Mouse (Mus musculus) liver, embryonic 16.5 days (tissue): ENCODE data around the gene Ttc33. TPM values are rescaled to one million over a fixed set of nuclear protein-coding genes. Genes with fewer than 3 reads are reported as not detected.

Experiments used
- ATAC-seq: fragments of 200-750 bp; cut with Nextera tagmentation; 2 replicates; pipeline ENCODE4 v1.8.0; 2017; ENCODE audit warnings: low read depth, mild to moderate bottlenecking, moderate number of reproducible peaks, moderate library complexity
- H3K27ac ChIP-seq: fragments of 300-500 bp; sonication (generic); 2 replicates; pipeline ENCODE4 v1.5.1; 2014; ENCODE audit warnings: mild to moderate bottlenecking, low read length
- H3K27me3 ChIP-seq: fragments of 300-500 bp; sonication (generic); 2 replicates; pipeline ENCODE4 v1.6.1; 2014; ENCODE audit warnings: low read depth, low read length, mixed read lengths; ENCODE audit not compliant: control insufficient read depth, insufficient read depth
- H3K36me3 ChIP-seq: fragments of 300-500 bp; sonication (generic); 2 replicates; pipeline ENCODE4 v1.6.1; 2014; ENCODE audit warnings: mild to moderate bottlenecking; ENCODE audit not compliant: control insufficient read depth, insufficient read depth
- H3K4me1 ChIP-seq: fragments of 300-500 bp; sonication (generic); 2 replicates; pipeline ENCODE4 v1.6.1; 2014; ENCODE audit warnings: low read depth, low read length, mixed read lengths; ENCODE audit not compliant: control insufficient read depth
- H3K4me2 ChIP-seq: fragments of 300-500 bp; sonication (generic); 2 replicates; pipeline ENCODE4 v1.6.1; 2014; ENCODE audit warnings: low read depth, low read length, mixed read lengths
- H3K4me3 ChIP-seq: fragments of 300-500 bp; sonication (generic); 2 replicates; pipeline ENCODE4 v1.5.1; 2014; ENCODE audit warnings: low read depth, mild to moderate bottlenecking, low read length
- H3K9ac ChIP-seq: fragments of 300-500 bp; sonication (generic); 2 replicates; pipeline ENCODE4 v1.6.1; 2014; ENCODE audit warnings: low read depth, low read length
- H3K9me3 ChIP-seq: fragments of 300-500 bp; sonication (generic); replicated peaks from 2 replicates; pipeline ENCODE4 v1.6.1; 2016; ENCODE audit warnings: low read length; ENCODE audit not compliant: control insufficient read depth
- WGBS: fragments of 180-500 bp; shearing (Covaris S2); extraction: QIAGEN DNeasy Blood & Tissue Kit; methylation state at CpG from one replicate; pipeline ENCODE4 v1.1.7; 2014; ENCODE audit not compliant: insufficient replicate concordance; 5-methylcytosine and 5-hydroxymethylcytosine counted together
- polyA plus RNA-seq: library from polyadenylated mRNA; unstranded; fragments of >200 nt; fragmentation: Nextera tagmentation; extraction: Ambion mirVana; gene quantifications from 2 replicates; pipeline ENCODE4 v1.2.1, GENCODE M21; 2015

The Ttc33 gene
- polyA plus RNA-seq, 1 experiment from 2014 or later: 14.1 TPM

GRCm38 (mm10) chr15:5242241-5243035 is 57.1 kb downstream of the Ttc33 start:
- Histone ChIP-seq H3K9ac (peak overlapping the region; percentile 82), H3K27ac (peak overlapping the region; percentile 33), H3K4me2 (peak overlapping the region; percentile 100), H3K4me3 (peak overlapping the region; percentile 78), H3K36me3 (no peaks in the 10 kb centered on the region), H3K27me3 (peaks cover 27% of the 10 kb centered on the region), H3K4me1 (peaks cover 52% of the 10 kb centered on the region), H3K9me3 (no peaks in the 10 kb centered on the region)
- peak; percentile 14 for ATAC-seq
- WGBS: 2% methylated on average over 61 of the region's 61 CpGs

DNA sequence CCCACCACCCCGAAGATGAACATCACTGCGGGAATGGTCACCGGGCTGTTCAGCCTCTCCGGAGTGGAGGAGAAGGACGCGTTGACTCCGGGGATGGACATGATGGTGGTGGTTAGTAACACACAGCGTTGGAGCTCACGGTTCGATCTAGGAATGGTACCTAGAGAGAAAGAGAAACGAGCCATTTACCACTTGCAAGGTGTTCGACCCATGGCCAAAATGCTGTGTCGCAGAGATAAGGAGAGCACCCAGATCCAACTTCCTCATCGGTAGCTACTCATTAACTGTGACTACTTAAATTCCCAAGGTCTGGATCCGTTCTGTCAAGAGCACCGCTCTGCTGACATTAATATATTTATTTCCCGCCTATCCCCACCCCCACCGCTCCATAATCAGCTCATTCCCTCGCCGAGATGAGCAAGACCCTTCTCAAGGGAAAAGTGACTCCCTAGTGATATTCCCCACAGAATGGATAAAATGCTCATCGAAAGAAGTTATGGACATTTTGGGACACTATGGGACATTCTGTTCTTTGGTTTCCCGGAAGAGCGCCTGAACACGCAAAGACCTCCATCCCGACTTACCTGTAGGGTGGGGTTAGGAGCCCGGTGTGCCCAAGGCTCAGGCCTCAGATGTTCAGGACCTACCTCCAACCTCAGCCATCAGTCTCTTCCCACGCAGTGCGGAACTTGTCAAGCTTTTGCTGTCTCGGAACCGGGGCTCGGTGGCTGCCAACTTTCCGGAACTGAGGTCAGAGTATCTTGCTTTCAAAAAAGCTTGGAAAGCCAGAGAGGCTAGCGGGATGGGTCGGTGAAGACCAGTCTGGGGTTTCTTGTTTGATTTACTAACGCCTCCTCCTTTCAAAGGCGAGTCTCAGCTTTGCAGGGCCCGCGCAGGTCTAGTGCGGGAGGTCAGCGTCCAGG is 58.0 kb downstream of the Ttc33 start:
- Histone ChIP-seq H3K9ac (peak overlapping the region; percentile 82), H3K36me3 (no peaks in the 10 kb centered on the region), H3K4me2 (peak overlapping the region; percentile 100), H3K27me3 (peaks cover 27% of the 10 kb centered on the region), H3K4me3 (peak overlapping the region; percentile 78), H3K9me3 (no peaks in the 10 kb centered on the region), H3K27ac (no peak overlapping the region; the same call in 1 of the 2 replicates), H3K4me1 (peaks cover 47% of the 10 kb centered on the region)
- no peak for ATAC-seq
- 3% methylated on average over 40 of the region's 40 CpGs for WGBS

DNA sequence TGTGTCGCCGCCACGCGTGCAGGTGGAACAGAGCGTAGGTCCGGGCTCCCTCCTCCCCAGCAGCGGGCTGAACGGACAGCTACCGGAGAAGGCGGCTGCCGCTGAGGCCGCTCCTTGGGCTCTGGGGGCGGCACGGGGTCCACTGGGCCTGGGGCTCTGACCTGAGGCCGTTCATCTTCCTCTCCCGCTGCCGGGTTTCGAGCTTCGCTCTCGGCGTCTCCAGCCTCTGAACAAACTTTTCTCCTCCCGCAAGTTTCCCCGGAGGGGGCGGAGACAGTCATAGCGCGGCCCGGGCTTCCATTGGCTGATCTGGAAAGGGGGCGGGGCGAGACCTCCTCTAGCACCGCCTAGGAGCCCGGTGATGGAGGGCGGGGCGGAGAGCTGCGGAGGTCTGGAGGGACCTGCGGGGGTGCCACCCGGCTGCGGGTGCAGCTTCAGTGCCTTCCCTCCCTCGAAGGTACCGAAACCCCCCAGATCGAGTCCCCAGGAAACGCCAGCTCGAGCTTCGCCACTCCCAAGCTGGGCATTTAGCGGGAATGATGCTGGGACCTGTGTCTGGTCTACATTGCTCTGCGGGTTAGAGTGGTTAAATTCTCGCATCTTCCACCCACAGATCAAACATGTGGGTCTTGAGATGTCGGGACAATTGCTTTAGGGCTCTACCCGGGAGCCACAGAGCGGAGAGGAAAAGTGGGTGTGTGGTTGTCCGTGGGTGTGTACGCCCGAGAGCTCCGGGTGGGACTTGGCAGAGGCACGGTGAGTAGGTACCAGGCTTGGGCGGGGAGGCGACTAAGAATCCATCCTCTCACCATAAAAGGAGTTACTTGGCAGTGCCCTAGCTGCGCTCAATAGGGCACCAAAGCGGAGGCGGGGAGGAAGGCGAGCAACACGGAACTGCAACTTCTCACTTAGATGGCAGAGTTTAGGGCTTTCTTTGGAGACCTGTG is 58.9 kb downstream of the Ttc33 start, which contains the start of gene Ptger4:
Gene Ptger4 (minus strand): TSS at position 229 of the 947 bp plus-strand sequence.
- ATAC-seq: peak; percentile 96
- Histone ChIP-seq H3K4me2 (peak within 1 kb of the TSS; percentile 100), H3K36me3 (no peaks in the 10 kb centered on the region), H3K9ac (peak within 1 kb of the TSS; percentile 82), H3K27me3 (peaks cover 27% of the 10 kb centered on the region), H3K4me3 (peak within 1 kb of the TSS; percentile 78), H3K9me3 (no peaks in the 10 kb centered on the region), H3K4me1 (peaks cover 46% of the 10 kb centered on the region), H3K27ac (no peak within 1 kb of the TSS; the same call in 1 of the 2 replicates)
- WGBS: 1% methylated on average over 60 of the region's 61 CpGs

DNA sequence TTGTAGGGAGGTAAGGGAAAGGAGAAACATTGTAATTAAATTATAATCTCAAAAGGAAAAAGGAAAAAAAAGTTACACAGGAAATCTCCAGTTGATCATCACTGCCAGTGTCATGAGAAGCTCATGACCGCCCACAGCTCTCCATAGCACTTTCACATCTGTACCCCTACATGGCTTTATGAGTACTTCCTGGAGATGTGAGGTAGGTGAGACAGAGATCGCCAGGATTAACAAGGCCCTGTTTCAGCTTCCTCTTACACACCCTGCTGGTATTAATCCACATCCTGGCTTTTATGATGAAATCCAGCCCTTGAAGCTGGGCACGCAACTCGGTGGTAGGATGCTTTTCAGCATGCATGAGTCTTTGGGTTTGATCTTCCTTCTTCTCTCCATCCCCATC is 64.9 kb downstream of the Ttc33 start:
- Histone ChIP-seq H3K27ac (no peak overlapping the region), H3K9me3 (no peaks in the 10 kb centered on the region), H3K4me1 (no peaks in the 10 kb centered on the region), H3K9ac (no peak overlapping the region), H3K4me3 (no peak overlapping the region), H3K36me3 (no peaks in the 10 kb centered on the region), H3K4me2 (no peak overlapping the region), H3K27me3 (peaks cover under 1% of the 10 kb centered on the region; the same call in 1 of the 2 replicates)
- 60% methylated on average over 4 of the region's 4 CpGs for WGBS
- no peak for ATAC-seq

DNA sequence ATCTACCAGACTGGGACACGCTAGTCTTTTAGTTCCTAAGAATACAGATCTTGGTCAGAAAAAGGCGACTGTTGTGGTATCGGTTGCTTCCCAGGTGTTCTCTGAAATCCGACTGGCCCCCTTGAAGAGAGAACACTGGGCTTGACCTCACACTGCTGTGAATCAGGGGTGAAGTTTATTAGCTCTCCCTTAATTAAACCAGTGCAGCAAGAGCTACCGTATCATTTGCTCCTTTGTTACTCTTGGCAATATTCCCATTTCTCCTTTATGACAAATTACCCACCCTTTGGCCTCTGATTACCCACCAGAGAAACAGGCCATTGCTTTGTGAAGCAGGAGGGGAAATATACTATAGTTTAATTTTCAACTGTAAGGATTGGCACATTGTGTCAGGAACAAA is 74.9 kb downstream of the Ttc33 start:
- 77% methylated on average over 5 of the region's 5 CpGs for WGBS
- H3K9ac ChIP-seq: no peak overlapping the region
- no peak overlapping the region for H3K27ac ChIP-seq

GRCm38 (mm10) chr15:5261004-5261403 is 75.7 kb downstream of the Ttc33 start:
- 21% methylated on average over 3 of the region's 3 CpGs for WGBS

More for the DNA sequence above, 74.9 kb downstream of the Ttc33 start:
- Histone ChIP-seq H3K4me1 (no peaks in the 10 kb centered on the region; the same call in 1 of the 2 replicates), H3K36me3 (no peaks in the 10 kb centered on the region), H3K27me3 (no peaks in the 10 kb centered on the region), H3K9me3 (no peaks in the 10 kb centered on the region), H3K4me3 (no peak overlapping the region), H3K4me2 (no peak overlapping the region)
- no peak for ATAC-seq

DNA sequence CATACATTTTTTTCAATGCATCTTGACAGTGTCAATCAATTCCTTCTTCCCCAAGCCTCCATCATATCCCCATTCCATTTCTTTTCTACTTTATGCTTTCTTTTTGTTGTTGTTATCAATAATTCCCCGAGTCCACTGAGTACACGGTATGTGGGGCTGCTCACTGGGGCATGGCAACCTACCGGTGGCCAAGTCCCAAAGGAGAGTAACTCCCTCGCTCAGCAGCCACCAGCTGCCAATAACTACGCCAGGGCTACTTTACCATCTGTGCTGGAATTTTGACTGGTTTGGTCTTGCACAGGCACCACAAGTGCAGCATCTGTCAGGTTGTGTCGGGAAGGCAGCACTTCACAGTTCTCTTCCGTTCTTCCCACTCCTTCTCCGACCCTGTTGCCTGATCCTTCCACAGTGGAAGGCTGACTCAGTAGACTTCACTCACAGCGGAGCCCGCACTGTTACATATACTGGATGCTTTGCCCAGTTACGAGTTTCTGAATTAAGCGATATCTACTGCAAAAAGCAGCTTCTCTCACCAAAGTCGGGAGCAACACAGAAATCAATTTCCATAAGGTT is 76.9 kb downstream of the Ttc33 start:
- no peak overlapping the region for H3K9ac ChIP-seq
- no peaks in the 10 kb centered on the region for H3K27me3 ChIP-seq
- no peak for ATAC-seq
- 73% methylated on average over 13 of the region's 13 CpGs for WGBS
- H3K4me1 ChIP-seq: no peaks in the 10 kb centered on the region; the same call in 1 of the 2 replicates
- no peaks in the 10 kb centered on the region for H3K36me3 ChIP-seq
- no peaks in the 10 kb centered on the region for H3K9me3 ChIP-seq
- H3K27ac ChIP-seq: no peak overlapping the region
- H3K4me3 ChIP-seq: no peak overlapping the region
- no peak overlapping the region for H3K4me2 ChIP-seq

More at GRCm38 (mm10) chr15:5261004-5261403, 75.7 kb downstream of the Ttc33 start:
- Histone ChIP-seq H3K36me3 (no peaks in the 10 kb centered on the region), H3K4me2 (no peak overlapping the region), H3K27ac (no peak overlapping the region), H3K27me3 (no peaks in the 10 kb centered on the region), H3K4me1 (no peaks in the 10 kb centered on the region; the same call in 1 of the 2 replicates), H3K9me3 (no peaks in the 10 kb centered on the region), H3K4me3 (no peak overlapping the region), H3K9ac (no peak overlapping the region)
- ATAC-seq: peak; percentile 90
